Mouse (Mus musculus) c-Kit-positive CD71-positive TER-119-negative erythroid progenitor cells, embryonic 14.5 days (primary cell): ENCODE results near the gene Rxrb.
"Not testable (repeated sequence)": the region's sequence is repeated elsewhere in the genome, so short reads cannot be mapped to it uniquely, and the experiment has no call there.

Experiments
- DNase-seq: peaks from one replicate; pipeline ENCODE4 v3.0.0-alpha.2; 2013; ENCODE audit warnings: low read depth

Rxrb gene

DNA sequence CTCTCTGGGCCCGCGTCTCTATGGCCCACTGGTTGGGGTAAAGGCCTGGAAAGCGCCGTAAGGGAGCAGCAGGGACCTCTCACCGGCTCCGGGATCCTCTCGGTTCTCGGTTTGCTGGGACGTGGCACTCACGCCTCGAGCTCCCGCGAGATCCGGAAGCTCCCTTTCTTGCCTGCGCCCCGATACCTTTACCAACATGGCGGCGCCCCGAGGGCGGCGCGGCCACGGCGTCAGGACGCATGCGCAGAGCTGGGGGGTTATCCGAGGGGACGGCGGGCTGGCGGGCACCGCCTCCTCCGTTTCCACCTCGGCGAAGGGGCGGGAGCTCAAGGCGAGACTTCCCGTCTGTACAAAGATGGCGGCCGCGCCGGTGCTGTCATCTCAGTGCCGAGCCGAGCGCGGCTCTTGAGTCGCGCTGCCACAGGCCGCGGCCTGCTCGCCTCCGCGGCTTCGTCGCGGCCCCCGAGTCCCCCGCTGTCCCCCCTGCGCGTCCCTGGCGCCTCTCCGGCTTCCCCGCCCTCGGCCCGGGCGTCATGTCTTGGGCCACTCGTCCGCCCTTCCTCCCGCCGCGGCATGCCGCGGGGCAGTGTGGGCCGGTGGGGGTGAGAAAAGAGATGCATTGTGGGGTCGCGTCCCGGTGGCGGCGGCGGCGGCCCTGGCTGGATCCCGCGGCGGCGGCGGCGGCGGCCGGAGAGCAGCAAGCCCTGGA, at the start of gene Rxrb, which contains the start of gene Slc39a7:
Gene Rxrb (plus strand): TSS at position 348 of the 709 bp plus-strand sequence.
Gene Slc39a7 (minus strand): TSS at position 218 of the 709 bp plus-strand sequence.
- DNase-seq, result peak; percentile 97

DNA sequence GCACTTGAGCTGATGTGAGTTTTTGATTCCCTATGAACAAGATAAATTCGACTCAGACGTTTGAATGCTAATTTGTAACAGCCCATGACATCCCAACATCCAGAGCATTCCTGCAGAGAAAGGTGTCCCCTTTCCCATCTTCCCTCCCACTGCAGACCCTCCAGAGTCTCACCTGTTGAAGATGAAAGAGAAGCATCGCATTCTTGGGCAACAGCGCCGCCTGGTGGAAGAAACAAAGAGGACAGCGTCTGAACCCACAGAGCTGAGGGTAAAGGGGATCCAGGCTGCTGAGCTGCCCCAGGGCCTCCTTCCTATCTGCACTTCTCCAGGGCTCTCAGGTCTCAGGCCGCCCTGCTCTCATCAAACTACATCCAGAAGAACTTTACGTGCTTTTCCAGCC, 49.5 kb upstream of the Rxrb start:
- not testable (repeated sequence) for DNase-seq

DNA sequence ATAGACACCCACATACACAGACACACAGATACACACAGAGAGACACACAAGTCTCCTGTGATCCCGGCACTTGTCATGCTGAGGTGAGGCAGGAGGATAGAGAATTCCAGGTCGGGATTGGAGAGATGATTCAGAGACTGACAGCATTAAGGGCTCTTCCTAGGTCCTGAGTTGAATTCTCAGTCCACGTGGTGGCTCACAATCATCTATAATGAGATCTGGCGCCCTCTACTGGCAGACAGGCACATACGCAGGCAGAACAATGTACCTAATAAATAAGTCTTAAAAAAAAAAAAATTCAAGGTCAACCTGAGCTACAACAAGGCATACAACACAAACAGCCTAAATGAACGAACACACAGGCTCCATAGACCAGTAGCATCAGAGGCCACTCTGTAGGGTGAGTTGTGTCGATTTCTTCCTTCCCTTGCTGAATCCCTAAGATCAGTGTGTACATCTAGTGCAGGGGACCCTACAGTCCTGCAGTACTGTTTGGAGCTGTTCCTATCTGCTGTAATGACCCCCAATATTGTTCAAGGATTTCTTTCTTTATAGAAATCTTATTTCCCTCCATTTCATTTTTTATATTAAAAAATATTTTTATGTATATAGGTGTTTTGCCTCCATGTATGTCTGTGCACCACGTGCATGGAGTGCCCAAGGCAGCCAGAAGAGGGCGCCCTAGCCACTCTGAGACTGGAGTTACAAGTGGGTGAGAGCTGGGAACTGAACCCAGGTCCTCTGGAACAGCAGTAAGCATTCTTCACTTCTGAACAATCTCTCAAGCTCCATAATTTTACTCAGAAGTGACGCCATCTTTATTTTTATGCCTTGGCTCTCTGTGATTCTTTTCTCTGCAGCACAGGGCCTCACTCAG, 39.6 kb upstream of the Rxrb start:
- peak; percentile 79 for DNase-seq

DNA sequence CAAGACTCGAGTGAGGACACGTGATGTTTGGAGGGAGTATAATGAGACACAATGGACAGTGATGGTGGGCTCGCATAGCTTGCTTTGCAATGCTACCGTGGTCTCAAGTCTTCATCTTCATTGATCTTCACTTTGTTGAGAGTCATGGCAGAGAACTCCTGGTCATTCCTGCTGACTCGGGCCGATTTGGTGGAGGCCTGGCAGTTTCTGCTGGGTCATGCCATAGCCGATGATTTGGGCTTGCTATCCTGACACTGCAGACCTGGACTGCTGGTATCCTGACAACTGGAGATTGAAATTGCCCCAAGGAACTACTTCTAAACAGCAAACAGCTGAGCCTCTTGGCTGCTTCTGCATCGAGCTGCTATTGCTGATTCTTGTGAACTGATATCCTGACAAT, 36.7 kb upstream of the Rxrb start:
- DNase-seq, result no peak

DNA sequence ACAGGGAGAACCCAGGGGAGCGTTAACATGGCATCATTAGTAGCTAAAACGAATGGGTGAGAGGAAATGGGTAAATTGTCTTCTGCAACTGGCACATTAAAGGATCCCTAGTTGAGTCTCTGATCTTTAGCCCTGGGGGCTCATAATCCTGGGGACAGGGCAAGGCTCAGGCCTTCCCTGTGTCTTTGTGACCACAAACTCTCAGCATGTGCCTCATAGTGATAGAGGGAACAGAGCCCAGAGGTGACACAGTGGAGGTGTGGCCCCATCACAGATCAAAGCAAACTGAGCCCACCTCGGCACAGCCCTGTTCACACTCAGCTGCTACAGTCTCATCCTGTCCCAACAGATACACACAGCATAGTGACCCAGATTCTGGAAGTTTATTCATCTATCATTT, 36.0 kb upstream of the Rxrb start:
- no peak for DNase-seq

DNA sequence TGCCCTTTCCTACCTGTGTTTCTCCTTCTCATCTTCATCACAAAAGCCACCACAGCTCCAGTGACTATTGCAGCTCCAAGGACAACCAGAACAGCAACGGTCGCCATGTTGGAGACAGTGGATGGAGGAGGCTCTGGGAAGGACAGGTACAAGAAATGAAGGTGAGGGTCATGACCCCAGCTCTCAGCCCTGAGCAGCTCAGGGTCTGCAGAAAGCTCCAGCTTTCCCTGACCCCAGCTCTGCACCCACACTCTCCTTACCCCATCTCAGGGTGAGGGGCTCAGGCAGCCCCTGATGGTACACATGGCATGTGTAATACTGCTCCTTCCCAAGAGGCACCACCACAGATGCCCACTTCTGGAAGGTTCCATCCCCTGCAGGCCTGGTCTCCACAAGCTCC, 34.6 kb upstream of the Rxrb start:
- DNase-seq, result not testable (repeated sequence)

DNA sequence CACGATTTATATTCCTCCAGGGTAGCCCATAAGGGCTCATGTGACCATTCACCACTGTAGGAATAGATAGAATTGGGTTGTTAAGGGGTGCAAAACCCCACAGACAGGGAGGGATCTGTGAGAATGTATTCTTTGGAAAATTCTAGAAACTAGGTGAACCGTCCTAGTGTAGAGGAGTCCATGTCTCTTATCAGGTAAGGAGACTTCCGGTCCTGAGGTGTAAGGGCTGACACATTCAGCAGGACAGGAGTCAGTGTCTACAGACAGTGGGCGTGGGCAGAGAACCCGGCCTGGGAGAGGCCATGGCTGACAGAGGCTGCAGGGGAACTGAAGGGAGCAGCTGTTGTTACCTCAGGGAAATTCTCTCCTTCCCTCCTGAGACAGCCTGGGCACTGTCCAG, 32.9 kb upstream of the Rxrb start:
- not testable (repeated sequence) for DNase-seq

DNA sequence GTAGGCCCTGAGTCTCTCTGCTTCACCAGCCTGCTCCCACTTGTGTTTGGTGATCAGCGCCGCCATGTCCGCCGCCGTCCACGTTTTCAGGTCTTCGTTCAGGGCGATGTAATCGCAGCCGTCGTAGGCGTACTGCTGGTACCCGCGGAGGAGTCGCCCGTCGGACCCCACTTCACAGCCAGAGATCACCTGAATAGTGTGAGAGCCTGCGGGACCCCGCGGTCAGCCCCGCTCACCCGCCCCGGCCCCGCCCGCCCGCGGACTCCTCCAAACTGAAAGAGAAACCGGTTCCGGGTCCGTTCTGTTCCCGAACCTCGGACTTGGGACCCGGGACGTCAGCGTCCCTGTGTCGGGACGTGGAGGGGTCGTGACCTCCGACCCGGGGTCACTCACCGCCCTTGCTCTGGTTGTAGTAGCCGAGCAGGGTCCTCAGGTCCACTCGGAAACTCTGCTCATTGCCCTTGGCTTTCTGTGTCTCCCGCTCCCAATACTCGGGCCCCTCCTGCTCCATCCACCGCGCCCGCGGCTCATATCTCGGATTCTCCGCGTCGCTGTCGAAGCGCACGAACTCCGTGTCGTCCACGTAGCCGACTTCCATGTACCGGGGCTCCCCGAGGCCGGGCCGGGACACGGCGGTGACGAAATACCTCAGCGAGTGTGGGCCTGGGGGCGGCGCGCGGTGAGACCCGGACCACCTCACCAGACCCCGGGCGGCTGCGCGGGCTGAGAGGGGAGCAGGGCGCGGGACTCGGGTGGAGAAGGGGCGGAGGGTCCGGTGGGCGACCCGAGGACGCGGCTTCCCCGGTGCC, 32.1 kb upstream of the Rxrb start:
- no peak for DNase-seq

DNA sequence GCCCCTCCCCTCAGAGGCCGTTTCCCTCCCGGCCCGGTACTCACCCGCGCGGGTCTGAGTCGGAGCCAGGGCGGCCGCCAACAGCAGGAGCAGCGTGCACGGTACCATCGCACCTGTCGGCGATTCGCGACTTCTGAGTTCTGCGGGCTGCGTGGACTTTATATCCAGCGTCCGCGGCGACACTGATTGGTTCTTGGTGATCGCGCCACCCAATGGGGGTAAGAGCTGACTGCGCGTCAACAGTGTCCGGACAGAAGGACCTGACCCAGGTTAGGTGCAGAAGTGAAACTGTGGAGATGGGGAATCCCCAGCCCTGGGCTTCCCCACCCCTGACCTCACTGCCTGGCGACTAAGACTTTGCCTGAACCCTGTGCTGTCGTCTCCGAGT, 31.5 kb upstream of the Rxrb start, which contains the start of gene H2-K1:
Gene H2-K1 (minus strand): TSS at position 198 of the 388 bp plus-strand sequence.
- DNase-seq, result peak; percentile 71

DNA sequence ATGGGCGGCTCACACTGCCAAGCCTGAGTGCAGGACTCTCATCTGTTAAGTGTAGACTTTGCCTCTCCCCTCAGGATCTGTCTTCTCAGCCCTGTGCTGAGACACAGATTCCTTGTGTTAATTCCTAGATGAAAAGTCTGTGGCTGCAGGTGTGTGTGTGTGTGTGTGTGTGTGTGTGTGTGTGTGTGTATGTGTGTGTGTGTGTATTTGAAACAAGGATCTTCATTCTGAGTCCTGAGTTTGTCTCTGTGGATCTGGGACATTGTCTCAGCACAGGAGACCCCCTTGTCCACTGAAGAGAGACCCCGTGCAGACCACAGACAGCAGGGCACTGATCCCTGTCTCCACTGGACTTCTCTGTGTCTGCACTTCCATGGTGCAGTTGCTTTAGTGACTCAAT, 30.8 kb upstream of the Rxrb start:
- not testable (repeated sequence) for DNase-seq

DNA sequence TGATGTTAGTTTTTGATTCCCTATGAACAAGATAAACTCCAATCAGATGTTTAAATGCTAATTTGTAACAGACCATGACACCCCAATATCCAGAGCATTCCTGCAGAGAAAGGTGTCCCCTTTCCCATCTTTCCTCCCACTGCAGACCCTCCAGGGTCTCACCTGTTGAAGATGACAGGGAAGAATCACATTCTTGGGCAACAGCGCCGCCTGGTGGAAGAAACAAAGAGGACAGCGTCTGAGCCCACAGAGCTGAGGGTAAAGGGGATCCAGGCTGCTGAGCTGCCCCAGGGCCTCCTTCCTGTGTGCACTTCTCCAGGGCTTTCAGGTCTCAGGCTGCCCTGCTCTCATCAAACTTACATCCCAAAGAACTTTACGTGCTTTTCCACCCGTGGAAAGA, 28.2 kb upstream of the Rxrb start:
- DNase-seq, result no peak

DNA sequence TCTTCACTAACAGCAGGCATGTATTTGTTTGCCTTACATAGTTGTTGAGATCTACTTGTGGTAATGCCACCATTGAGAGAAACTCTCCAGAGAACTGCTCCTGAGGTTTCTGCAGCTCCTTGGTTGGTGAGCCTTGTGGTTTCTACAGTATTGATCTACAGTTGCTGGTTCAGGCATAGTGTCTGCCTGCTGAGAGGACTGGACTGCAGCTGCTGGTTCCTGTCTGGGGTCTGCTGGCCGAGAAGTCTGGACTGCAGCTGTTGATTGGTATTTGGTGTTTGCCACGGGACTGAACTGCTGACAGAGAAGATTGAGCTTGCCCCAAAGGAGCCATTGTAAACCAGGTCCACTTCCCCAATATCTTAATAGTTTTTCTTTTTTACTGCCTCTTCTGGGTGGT, 25.0 kb upstream of the Rxrb start:
- DNase-seq, result no peak

DNA sequence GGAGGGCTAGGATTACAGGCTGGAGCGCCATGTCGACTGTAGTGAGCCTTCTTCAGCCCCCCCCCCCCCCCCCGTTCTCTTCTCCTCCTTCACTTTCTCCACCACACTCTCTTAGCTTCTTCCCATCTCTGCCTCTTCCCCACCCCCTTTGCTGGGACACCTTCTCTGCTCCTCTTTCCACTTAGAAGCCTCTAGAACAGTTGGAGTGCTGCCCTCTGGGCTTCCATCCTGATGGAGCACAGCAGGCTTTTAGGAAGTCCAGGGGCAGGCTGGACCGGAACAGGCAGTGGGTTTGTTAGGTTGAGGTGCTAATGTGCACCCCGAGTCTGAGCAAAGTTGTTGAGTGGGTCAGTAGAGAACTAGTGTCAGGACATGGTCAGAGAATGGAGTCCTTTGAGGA, 21.5 kb upstream of the Rxrb start:
- DNase-seq, result no peak

DNA sequence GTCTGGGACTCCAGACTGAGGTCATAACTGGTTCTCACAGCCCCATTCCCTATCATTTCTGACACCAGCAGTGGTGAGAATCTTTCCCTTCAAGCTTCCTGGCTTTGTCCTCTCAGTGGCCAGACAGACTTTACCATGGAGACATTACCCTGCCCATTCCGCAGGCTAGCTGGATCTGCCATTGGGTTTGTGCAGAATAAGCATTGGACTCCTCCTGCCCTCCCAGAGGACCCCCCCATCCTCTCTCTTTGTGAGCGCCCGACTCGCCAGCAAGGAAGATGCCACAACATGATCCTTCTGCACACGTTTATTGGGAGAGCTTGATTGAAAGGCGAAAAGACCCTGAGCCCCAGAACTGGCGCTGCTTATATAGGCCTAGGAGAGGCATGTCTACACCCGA, 18.2 kb upstream of the Rxrb start:
- DNase-seq, result no peak

DNA sequence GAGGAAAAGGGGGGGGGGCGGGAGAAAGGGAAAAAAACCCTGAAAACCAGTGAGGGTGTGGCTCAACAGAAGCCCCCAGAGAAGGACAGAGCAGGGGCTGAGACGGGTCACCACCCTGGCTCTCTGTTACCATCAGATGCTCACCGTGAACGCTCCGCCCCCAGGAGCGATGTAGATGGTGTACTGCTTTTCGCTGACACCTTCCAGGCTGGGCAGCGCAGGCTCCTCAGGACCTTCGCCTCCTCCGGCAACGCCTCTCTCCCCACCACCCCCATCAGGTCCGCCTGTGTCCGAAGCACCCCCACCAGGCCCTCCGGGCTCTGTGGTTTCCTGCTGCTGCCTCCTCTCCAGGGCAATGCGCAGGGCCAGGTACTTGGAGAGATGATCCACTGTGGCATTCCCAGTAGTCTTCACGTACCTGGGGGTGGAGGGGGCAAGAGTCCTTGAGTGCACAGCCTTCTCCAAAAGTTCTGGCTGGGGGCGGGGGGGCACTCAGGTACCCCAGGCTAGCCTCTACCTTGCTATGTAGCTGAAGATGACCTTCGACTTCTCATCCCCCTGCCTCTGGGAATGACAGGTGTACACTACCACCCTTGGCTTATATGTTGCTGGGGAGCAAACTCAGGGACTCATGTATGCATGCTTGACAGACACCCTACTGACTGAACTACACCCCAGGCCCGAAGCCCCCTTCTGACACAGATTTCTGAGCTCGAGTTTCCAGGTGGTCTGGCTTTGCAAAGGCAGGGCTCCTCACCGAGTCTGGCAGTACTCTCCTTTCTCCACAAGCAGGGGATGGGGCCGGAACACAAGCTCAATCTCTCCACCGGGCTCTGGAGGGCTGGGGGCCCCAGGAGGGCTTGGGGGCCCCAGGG, 9.8 kb upstream of the Rxrb start:
- no peak for DNase-seq

DNA sequence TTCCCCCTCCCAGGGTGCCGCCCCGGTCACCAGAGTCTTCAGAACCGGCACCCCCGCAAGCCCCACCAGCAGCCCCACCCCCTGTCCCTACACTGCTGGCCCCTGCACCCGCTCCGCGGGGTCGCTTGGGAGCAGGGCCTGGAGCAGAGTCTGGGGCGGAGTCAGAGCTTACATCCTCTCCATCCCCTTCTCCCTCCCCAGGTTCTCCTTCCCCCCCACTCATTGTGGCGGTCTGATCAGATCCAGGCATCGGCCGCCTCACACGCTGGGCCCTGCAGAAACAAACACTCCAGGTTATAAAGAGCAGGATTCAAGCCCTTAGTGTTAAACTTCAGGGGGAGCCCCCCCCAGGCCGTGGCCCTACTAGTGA, 9.2 kb upstream of the Rxrb start:
- no peak for DNase-seq

DNA sequence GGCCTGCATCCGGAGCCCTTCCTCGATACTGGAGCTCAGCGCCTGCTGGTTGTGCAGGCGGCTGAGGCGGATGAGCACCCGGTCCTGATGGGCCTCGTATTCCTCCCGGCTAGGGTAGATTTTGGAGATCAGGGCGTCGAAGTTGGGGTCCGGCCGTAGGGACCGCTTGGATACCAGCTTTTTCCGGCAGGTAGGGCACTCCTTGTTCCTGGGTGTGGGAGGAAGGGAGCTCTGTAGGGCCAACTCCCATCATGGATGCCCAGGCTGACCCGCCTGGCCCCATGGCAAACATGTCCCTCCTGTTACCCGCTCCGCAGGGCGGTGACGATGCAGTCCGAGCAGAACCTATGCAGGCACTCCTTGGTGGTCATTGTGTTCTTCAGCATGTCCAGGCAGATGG, 8.6 kb upstream of the Rxrb start:
- no peak for DNase-seq

DNA sequence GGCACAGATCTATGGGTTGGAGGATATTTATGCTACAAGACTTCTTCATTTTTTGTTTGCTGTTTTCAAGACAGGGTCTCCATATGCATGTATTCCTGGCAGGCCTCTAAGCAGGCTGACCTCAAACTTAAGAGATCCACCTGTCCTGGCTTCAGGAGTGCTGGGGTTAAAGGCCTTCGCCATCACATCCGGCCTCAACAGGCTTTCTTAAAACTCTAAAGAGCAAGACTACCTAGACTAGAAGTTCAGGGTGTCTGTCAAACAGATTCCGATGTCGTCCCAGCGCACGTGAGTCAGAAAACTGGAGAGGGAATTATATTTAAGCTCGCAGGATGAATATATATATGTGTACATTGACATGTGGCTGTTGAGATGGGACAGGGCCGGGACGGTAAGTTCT, 7.9 kb upstream of the Rxrb start:
- no peak for DNase-seq

DNA sequence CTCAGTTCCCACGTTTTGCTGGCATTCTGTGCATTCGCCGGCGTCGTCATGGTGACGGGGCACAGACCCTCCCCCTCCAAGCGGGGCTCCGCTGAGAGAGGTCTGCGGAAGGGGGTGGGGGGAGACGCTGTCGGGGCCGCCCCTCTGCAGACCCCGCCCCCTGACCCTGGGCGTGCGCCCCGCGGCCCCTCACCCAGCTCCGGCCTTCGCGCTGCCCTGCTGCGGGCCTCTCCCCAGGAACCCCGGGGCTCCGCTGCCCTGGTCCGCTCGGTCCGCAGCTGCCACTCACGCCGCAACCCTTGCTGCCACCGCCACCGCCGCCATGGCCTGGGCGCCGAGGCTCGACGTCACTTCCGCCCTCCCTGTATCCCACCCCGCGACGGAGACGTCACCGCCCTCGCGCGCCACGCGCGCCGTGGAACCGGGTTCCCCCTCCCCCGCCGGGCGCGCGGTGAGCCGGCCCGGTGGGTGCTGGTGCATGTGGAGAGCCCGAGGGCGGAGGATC, 7.2 kb upstream of the Rxrb start, which contains the start of gene Ring1:
Gene Ring1 (minus strand): TSS at position 364 of the 505 bp plus-strand sequence.
- no peak for DNase-seq

DNA sequence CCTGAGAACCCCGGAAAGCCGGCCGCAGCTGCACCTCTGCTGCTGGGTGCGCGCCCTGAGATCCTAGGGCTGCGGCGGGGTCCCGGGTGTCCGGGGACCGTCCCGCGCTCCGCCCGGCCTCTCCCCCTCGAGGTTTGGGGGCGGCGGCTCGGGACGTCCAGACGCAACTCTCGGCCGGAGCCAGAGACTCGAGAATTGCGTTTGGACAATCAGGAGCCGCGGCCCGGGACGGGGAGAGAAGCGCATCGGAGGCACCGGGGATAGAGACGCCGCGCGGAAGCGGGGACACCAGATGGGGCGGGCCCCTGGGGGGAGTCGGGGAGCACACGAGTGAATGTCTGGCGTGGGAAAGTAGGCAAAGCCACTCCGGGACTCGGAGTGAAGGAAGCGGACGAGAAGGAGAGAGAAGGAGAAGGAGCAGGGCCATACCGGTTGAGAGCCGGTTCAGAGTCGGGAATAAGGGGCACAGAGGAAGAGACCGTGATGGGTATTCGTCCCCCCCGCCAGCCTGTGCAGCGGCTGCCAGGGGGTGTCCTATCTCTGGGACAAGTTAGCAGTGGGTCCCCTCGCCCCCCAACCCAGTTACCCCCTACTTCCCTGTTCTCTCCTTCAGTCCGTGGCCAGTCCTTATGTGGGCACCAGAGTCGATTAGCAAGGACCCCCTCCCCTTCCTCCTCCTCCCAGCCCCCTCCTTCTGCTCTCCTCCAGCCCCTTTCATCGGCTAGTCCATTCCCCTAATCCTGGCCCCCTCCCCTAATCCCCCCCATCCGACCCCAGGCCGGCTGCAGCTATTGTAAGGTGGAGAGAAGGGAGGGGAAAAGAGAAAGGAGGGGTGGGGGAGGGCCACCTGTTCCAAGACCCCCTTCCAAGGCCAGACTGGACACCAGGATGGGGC, 6.5 kb upstream of the Rxrb start:
- no peak for DNase-seq
